Mouse (Mus musculus): Measurements from ENCODE around the gene AL607142.1.

GRCm38 (mm10) chr4:120049857-120050256 lies 14.9 kb upstream of the AL607142.1 start:
- TF ChIP-seq CTCF (IDR thresholded peaks at IDR 0.05; ENCODE audit: borderline replicate concordance, insufficient read depth, low read depth, low read length), result no peak
- TF ChIP-seq POLR2A (IDR thresholded peaks at IDR 0.05; ENCODE audit: borderline replicate concordance, insufficient read depth, low read length), result no peak
